Mouse (Mus musculus) forebrain, embryonic 16.5 days (tissue): ENCODE measurements around the gene Samd4b. TPM values are rescaled to one million over a fixed set of nuclear protein-coding genes. Genes with fewer than 3 reads are reported as not detected.
"Not testable (repeated sequence)": the region's sequence is repeated elsewhere in the genome, so short reads cannot be mapped to it uniquely, and the experiment has no call there.

Experiments
- ATAC-seq: fragments of 200-750 bp; cut with Nextera tagmentation; 2 replicates; pipeline ENCODE4 v1.8.0; 2017; ENCODE audit warnings: mild to moderate bottlenecking, moderate library complexity
- H3K27ac ChIP-seq: fragments of 300-500 bp; sonication (generic); 2 replicates; pipeline ENCODE4 v1.5.1; 2014; ENCODE audit warnings: low read length, control low read depth
- H3K27me3 ChIP-seq: fragments of 300-500 bp; sonication (generic); replicated peaks from 2 replicates; pipeline ENCODE4 v1.6.1; 2014; ENCODE audit warnings: low read length; ENCODE audit not compliant: control insufficient read depth, insufficient read depth
- H3K36me3 ChIP-seq: fragments of 300-500 bp; sonication (generic); 2 replicates; pipeline ENCODE4 v1.6.1; 2014; ENCODE audit not compliant: control insufficient read depth, insufficient read depth
- H3K4me1 ChIP-seq: fragments of 300-500 bp; sonication (generic); replicated peaks from 2 replicates; pipeline ENCODE4 v1.6.1; 2014; ENCODE audit warnings: low read length; ENCODE audit not compliant: control insufficient read depth, insufficient read depth
- H3K4me2 ChIP-seq: fragments of 300-500 bp; sonication (generic); 2 replicates; pipeline ENCODE4 v1.6.1; 2014; ENCODE audit warnings: mild to moderate bottlenecking, low read length, control low read depth
- H3K4me3 ChIP-seq: fragments of 300-500 bp; sonication (generic); replicated peaks from 2 replicates; pipeline ENCODE4 v1.5.1; 2014; ENCODE audit warnings: mild to moderate bottlenecking, low read length, control low read depth
- H3K9ac ChIP-seq: fragments of 300-500 bp; sonication (generic); replicated peaks from 2 replicates; pipeline ENCODE4 v1.6.1; 2014; ENCODE audit warnings: low read depth, low read length, control low read depth
- H3K9me3 ChIP-seq: fragments of 300-500 bp; sonication (generic); 2 replicates; pipeline ENCODE4 v1.6.1; 2016; ENCODE audit warnings: low read length; ENCODE audit not compliant: control insufficient read depth
- WGBS: fragments of 180-500 bp; shearing (Covaris S2); extraction: QIAGEN DNeasy Blood & Tissue Kit; methylation state at CpG from one replicate; pipeline ENCODE4 v1.1.7; 2014; 5-methylcytosine and 5-hydroxymethylcytosine counted together
- polyA plus RNA-seq: library from polyadenylated mRNA; unstranded; fragments of >200 nt; fragmentation: Nextera tagmentation; extraction: Ambion mirVana; gene quantifications from 2 replicates; pipeline ENCODE4 v1.2.1, GENCODE M21; 2015

Gene Samd4b
- polyA plus RNA-seq, 1 experiment from 2014 or later: 25.3 TPM

- not testable (repeated sequence) for H3K4me2 ChIP-seq, H3K9me3 ChIP-seq, H3K9ac ChIP-seq, H3K27me3 ChIP-seq, H3K4me1 ChIP-seq, ATAC-seq, H3K36me3 ChIP-seq, H3K4me3 ChIP-seq, H3K27ac ChIP-seq
- WGBS: 40% methylated on average over 1 of the region's 2 CpGs
Measured at GRCm38 (mm10) chr7:28509121-28509520, 88.8 kb downstream of the Samd4b start.

GRCm38 (mm10) chr7:28505585-28505984 is 92.4 kb downstream of the Samd4b start:
- H3K4me2 ChIP-seq: no peak overlapping the region
- ATAC-seq: no peak
- no peak overlapping the region for H3K27ac ChIP-seq
- no peaks in the 10 kb centered on the region for H3K4me1 ChIP-seq
- no peaks in the 10 kb centered on the region for H3K27me3 ChIP-seq
- 11% methylated on average over 5 of the region's 5 CpGs for WGBS
- no peaks in the 10 kb centered on the region for H3K9me3 ChIP-seq
- H3K4me3 ChIP-seq: no peak overlapping the region
- H3K9ac ChIP-seq: no peak overlapping the region
- no peaks in the 10 kb centered on the region for H3K36me3 ChIP-seq

DNA sequence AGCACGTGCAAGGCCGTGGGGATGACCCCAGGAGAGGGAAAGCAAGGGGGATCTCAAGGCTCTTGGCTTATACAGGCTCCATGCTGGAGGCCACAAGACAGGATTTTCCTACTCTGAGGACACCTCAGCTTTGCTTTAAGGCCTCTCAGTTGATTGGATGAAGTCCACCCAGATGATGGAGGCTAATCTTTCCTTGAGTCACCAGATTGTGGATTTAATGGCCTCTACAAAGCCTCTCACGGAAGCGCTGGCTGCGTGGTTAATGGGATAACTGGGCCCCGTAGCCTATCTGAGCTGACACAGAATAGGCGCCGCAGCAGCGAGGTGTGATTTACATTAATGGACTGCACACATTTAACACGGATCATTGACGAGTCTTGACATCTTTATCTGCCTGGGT is 102.5 kb downstream of the Samd4b start:
- Histone ChIP-seq H3K9ac (no peak overlapping the region), H3K4me3 (no peak overlapping the region), H3K9me3 (no peaks in the 10 kb centered on the region), H3K36me3 (no peaks in the 10 kb centered on the region), H3K27me3 (no peaks in the 10 kb centered on the region), H3K4me2 (no peak overlapping the region), H3K27ac (no peak overlapping the region), H3K4me1 (no peaks in the 10 kb centered on the region)
- ATAC-seq: no peak
- WGBS: 63% methylated on average over 11 of the region's 11 CpGs

DNA sequence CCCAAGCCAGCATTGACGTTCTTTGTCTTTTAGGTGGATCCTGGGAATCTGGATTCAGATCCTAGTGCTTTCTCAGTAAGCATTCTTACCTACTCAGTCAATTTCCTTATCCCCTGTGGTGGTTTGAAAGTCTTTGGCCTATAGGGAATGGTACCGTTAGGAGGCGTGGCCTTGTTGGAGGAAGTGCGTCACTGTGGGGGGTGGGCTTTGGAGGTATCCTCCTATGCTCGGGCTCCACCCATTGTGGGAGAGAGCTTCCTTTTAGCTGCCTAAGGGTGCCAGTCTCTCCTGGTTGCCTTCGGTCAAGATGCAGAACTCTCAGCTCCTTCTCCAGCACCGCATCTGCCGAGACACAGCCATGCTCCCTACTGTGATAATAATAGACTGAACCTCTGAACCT is 105.6 kb downstream of the Samd4b start:
- no peak overlapping the region for H3K4me2 ChIP-seq
- no peak overlapping the region for H3K4me3 ChIP-seq
- H3K4me1 ChIP-seq: peaks cover 5% of the 10 kb centered on the region
- H3K9me3 ChIP-seq: no peaks in the 10 kb centered on the region
- WGBS: 83% methylated on average over 8 of the region's 8 CpGs
- H3K27me3 ChIP-seq: 0 out of 2 replicates have a peak, but pooled peaks cover under 1% of the 10 kb centered on the region
- no peaks in the 10 kb centered on the region for H3K36me3 ChIP-seq
- no peak for ATAC-seq
- H3K9ac ChIP-seq: no peak overlapping the region
- H3K27ac ChIP-seq: no peak overlapping the region

DNA sequence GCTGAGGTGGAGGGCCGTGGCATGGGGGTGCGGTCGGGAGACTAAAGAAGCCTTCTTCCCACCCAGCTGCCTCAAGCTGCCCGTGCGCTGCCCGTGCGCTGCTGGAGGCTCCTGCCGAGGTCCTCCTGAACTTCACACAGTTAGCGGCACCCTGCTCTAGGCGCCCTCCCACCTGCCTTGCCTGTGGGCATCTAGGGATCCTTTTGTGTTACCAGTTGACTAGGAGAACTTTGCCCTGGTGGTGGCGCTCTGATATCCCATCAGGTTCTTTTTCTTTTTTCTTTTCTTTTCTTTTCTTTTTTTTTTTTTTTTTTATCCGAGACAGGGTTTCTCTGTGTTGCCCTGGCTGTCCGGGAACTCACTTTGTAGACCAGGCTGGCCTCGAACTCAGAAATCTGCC is 107.0 kb downstream of the Samd4b start:
- 31% methylated on average over 14 of the region's 14 CpGs for WGBS
- no peak for ATAC-seq
- Histone ChIP-seq H3K9me3 (no peaks in the 10 kb centered on the region), H3K9ac (no peak overlapping the region), H3K4me2 (no peak overlapping the region), H3K4me1 (peaks cover 5% of the 10 kb centered on the region), H3K4me3 (no peak overlapping the region), H3K36me3 (no peaks in the 10 kb centered on the region), H3K27ac (no peak overlapping the region), H3K27me3 (0 out of 2 replicates have a peak, but pooled peaks cover 2% of the 10 kb centered on the region)

GRCm38 (mm10) chr7:28490410-28490809 is 107.5 kb downstream of the Samd4b start:
- Histone ChIP-seq H3K36me3 (no peaks in the 10 kb centered on the region), H3K4me1 (peaks cover 5% of the 10 kb centered on the region), H3K4me3 (no peak overlapping the region), H3K4me2 (peak overlapping the region; percentile 3; the same call in 1 of the 2 replicates), H3K9me3 (no peaks in the 10 kb centered on the region), H3K27me3 (0 out of 2 replicates have a peak, but pooled peaks cover 2% of the 10 kb centered on the region), H3K9ac (no peak overlapping the region), H3K27ac (no peak overlapping the region)
- ATAC-seq: no peak
- 3% methylated on average over 10 of the region's 10 CpGs for WGBS

DNA sequence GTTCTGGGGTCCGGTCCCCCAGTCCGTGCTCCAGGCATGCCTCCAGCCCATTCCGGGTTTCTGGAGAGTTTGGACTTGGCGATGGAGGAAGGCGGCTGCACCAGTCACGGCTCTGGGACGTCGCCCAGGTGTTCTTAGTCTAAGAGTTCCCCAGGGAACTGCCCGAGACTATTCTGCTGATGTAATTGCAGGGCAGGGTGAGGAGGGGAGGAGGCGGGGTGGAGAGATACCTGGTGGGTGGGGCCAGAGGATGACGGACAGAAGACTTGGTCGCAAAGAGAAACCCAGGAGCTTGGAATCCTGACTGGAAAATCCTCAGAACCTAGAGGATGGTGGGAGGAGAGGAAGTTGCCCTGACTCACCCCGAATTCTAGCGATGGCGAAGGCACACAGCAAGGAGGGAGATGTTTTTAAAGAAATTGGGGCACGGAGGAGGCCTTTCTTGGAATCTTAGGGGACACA is 109.9 kb downstream of the Samd4b start:
- 0 out of 2 replicates have a peak, but pooled peaks cover 2% of the 10 kb centered on the region for H3K27me3 ChIP-seq
- no peak overlapping the region for H3K9ac ChIP-seq
- 4% methylated on average over 16 of the region's 16 CpGs for WGBS
- no peaks in the 10 kb centered on the region for H3K36me3 ChIP-seq
- ATAC-seq: no peak
- H3K4me2 ChIP-seq: peak overlapping the region; percentile 47
- H3K27ac ChIP-seq: no peak overlapping the region
- H3K4me1 ChIP-seq: peaks cover 5% of the 10 kb centered on the region
- peak overlapping the region; percentile 16 for H3K4me3 ChIP-seq
- H3K9me3 ChIP-seq: no peaks in the 10 kb centered on the region

DNA sequence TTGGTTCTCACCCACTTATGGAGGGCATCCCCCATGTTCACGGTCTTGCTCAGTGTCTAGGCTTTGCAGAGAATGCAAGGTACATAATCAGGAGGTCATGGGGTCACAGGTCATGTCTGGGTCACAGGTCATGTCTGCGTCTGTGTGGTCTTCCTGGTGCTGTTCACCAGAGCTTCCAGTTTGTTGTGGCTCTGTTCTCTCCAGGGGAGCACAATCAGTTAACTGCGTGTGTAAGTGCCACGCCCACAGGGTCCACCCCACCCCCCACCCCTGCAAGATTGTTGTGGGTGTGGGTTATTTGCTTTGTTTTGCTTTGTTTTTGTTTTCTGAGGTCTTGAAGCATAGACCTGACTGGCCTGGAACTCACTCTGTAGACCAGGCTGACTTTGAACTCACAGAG is 113.8 kb downstream of the Samd4b start:
- WGBS: 59% methylated on average over 4 of the region's 4 CpGs
- ATAC-seq: no peak

GRCm38 (mm10) chr7:28482854-28483253 is 115.1 kb downstream of the Samd4b start:
- H3K27ac ChIP-seq: no peak overlapping the region
- no peak for ATAC-seq
- no peak overlapping the region for H3K4me3 ChIP-seq
- no peak overlapping the region for H3K9ac ChIP-seq
- H3K36me3 ChIP-seq: no peaks in the 10 kb centered on the region
- 81% methylated on average over 11 of the region's 11 CpGs for WGBS
- H3K27me3 ChIP-seq: 0 out of 2 replicates have a peak, but pooled peaks cover 2% of the 10 kb centered on the region
- H3K4me1 ChIP-seq: peaks cover under 1% of the 10 kb centered on the region; the same call in 1 of the 2 replicates
- no peak overlapping the region for H3K4me2 ChIP-seq
- H3K9me3 ChIP-seq: no peaks in the 10 kb centered on the region

More for the DNA sequence above, 113.8 kb downstream of the Samd4b start:
- Histone ChIP-seq H3K27ac (no peak overlapping the region), H3K36me3 (no peaks in the 10 kb centered on the region), H3K4me1 (peaks cover 5% of the 10 kb centered on the region), H3K9ac (no peak overlapping the region), H3K4me3 (no peak overlapping the region), H3K4me2 (no peak overlapping the region), H3K9me3 (no peaks in the 10 kb centered on the region), H3K27me3 (0 out of 2 replicates have a peak, but pooled peaks cover 2% of the 10 kb centered on the region)

DNA sequence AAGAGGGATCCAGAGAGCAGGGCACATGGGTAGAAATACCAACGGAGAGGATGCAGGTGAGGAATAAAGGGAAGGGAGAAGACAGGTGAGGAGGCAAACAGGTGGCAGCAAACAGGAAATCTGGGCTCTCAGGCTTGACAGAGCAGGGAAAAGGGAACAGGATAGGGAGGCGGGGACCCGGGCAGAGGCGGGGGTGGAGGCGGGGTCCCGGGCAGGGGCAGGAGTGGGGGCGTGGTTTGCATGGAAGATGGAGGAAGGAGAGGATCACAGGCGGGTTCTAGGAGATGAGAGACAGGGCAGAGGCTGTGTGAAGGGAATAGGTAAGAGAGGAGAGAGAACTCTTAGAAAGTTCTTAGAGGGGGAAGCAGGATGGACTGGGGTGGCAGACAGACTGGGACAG is 119.1 kb downstream of the Samd4b start:
- Histone ChIP-seq H3K9me3 (no peaks in the 10 kb centered on the region), H3K36me3 (no peaks in the 10 kb centered on the region), H3K9ac (no peak overlapping the region), H3K4me1 (no peaks in the 10 kb centered on the region), H3K27ac (no peak overlapping the region), H3K4me3 (no peak overlapping the region), H3K4me2 (no peak overlapping the region), H3K27me3 (no peaks in the 10 kb centered on the region)
- no peak for ATAC-seq
- WGBS: 4% methylated on average over 8 of the region's 8 CpGs
